Mouse (Mus musculus) ES-Bruce4 (cell line): Measurements from ENCODE around the gene Trim39.
A peak's percentile ranks its signal among the peaks of the same experiment; 100 is the strongest.

Experiments used
- CTCF ChIP-seq: IDR thresholded peaks from one replicate; pipeline ENCODE4 v1.8.1; 2011; ENCODE audit warnings: low read depth, low read length
- EP300 ChIP-seq: IDR thresholded peaks from 2 replicates; pipeline ENCODE4 v1.6.1; 2011; ENCODE audit warnings: low read depth, low read length; ENCODE audit not compliant: insufficient read depth
- POLR2A ChIP-seq: IDR thresholded peaks from one replicate; pipeline ENCODE4 v1.8.1; 2011; ENCODE audit warnings: low read length; ENCODE audit not compliant: insufficient read depth

DNA sequence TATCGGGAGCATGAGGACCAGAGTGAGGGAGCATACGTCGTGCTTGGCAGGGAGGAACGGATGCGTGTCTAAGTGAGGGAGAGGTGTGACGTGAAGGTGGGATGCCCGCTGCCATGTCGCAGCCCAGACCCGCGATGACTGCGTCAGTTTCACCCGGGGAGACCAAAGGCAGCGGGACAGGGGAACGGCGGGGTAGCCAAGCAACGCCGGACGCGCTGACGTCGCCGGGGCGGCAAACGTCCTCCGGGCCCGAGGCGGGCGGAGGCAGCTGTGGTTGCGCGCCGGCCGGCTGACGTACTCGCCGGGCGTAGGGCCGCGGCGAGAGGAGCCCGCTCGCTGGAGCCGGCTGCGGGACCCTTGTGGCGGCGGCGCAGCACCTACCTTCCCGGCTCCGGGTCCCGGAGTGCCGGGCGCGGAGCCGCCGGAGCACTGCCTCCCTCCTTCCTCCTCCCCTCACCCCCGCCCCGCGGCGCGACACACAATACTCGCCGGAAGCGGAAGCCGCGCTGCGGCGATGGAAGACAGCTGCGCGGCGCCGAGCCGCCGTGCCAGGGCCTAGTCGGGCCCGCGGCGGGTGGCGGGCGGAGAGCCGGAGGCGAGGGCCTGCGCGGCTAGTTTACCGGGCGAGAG is 976 bp downstream of the Trim39 start:
- TF ChIP-seq CTCF, result no peak
- TF ChIP-seq POLR2A, result no peak
- TF ChIP-seq EP300, result 0 out of 2 replicates have a peak, but pooled peaks have one; percentile 6
